Mouse (Mus musculus) Patski (cell line): ENCODE results near the gene Nras. TPM values are rescaled to one million over a fixed set of nuclear protein-coding genes. Genes with fewer than 3 reads are reported as not detected.

Source experiments
- ATAC-seq: fragments of 100-300 bp; one replicate; pipeline ENCODE4 v1.8.0; 2021
- CTCF ChIA-PET: fragments of 350-600 bp; sonication (Branson Sonifier 250); formaldehyde crosslinking; loops from one replicate; lab custom pipeline; 2022; ENCODE audit warnings: inconsistent platforms; lab: Charles Lee
- POLR2A ChIA-PET: fragments of 350-600 bp; sonication (Branson Sonifier 250); formaldehyde crosslinking; loops from one replicate; lab custom pipeline; 2022; ENCODE audit warnings: antibody characterized with exemption, inconsistent platforms; lab: Charles Lee
- DNase-seq: peaks from one replicate; pipeline ENCODE4 v3.0.0-alpha.2; 2011; ENCODE audit warnings: low read depth, low spot score
- H3K27me3 ChIP-seq: fragments of 371-371 bp; one replicate; pipeline ENCODE4 v1.5.1; 2021
- CTCF ChIP-seq: fragments of 100-300 bp; IDR thresholded peaks from one replicate; pipeline ENCODE4 v1.5.1; 2021
- in situ Hi-C: fragments of 300-500 bp; cut with MboI; formaldehyde crosslinking; loops from 3 replicates; pipeline ENCODE4 v1.11.1; 2018; ENCODE audit warnings: low pct_unique_long_range_greater_than_20kb, mixed read lengths
- polyA plus RNA-seq: library from polyadenylated mRNA; unstranded; gene quantifications from one replicate; pipeline ENCODE4 v1.2.3, GENCODE M21; 2021

Gene Nras
- 93.3 TPM for polyA plus RNA-seq

- ChIA-PET CTCF (interaction anchor here (2.7 kb wide), 1 partner anchor 11 kb away, joined by 10 read pairs; no protein-coding TSS in a partner anchor), POLR2A (interaction anchor here (1.1 to 1.2 kb wide), 2 partner anchors 19 to 30 kb away, joined by 3 to 4 read pairs; no protein-coding TSS in a partner anchor)
- no peaks in the 10 kb centered on the region for H3K27me3 ChIP-seq
- in situ Hi-C loops = no loop called here
- ATAC-seq (peak; percentile 77), DNase-seq (peak; percentile 53)
- no peak for TF ChIP-seq CTCF
Measured at GRCm38 (mm10) chr3:103058207-103059157, at the start of gene Nras. Gene Nras, plus strand, starts transcription at chr3:103058285.

DNA sequence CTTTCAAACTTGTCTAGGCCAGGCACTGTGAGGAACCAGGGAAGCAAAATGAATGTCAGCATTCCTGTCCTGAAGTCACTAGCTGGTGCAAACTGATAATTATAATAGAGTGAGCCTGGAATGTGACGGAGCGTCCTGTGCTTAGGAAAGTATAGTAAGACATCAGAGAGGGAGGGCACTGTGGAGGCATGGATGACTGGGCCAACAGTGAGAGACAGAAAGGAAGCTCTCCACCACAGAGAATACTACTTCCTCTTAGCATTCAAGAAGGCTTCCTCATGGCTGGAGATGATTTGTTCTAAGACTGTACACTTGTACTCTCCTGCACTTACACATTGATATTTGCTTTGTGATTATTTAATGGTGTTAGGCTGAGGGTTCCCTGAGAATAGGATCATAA, 40.7 kb upstream of the Nras start:
- TF ChIP-seq CTCF = no peak
- DNase-seq (no peak), ATAC-seq (no peak)
- in situ Hi-C loops = no loop called here
- ChIA-PET POLR2A (no interaction called here), CTCF (interaction anchor here (1.2 kb wide), 1 partner anchor 17 kb away, joined by 3 read pairs; no protein-coding TSS in a partner anchor)
- H3K27me3 ChIP-seq = no peaks in the 10 kb centered on the region

- no peak for TF ChIP-seq CTCF
- POLR2A ChIA-PET = interaction anchor here (0.9 to 2.1 kb wide), 4 partner anchors 8 to 23 kb away, joined by 3 to 7 read pairs (median 6); partner anchors contain the start of gene Sike1
- no peaks in the 10 kb centered on the region for H3K27me3 ChIP-seq
- ATAC-seq (no peak), DNase-seq (no peak)
- in situ Hi-C loops = no loop called here
- CTCF ChIA-PET = interaction anchor here (1.4 kb wide), 1 partner anchor 19 kb away, joined by 3 read pairs; no protein-coding TSS in a partner anchor
Measured at GRCm38 (mm10) chr3:103019462-103019861, 38.6 kb upstream of the Nras start.

- in situ Hi-C loops = no loop called here
- DNase-seq = peak; percentile 98
- TF ChIP-seq CTCF = no peak
- ChIA-PET POLR2A (interaction anchor here (0.6 to 2.1 kb wide), 5 partner anchors 9 to 44 kb away, joined by 3 to 7 read pairs (median 4); partner anchors contain the start of gene Sike1), CTCF (interaction anchor here (1.4 to 1.6 kb wide), 2 partner anchors 20 to 82 kb away, joined by 3 read pairs; partner anchors contain the start of gene Dennd2c)
- H3K27me3 ChIP-seq = no peaks in the 10 kb centered on the region
- peak; percentile 92 for ATAC-seq
Measured at GRCm38 (mm10) chr3:103020249-103020942, 37.7 kb upstream of the Nras start, which contains the start of gene Csde1. Gene Csde1, plus strand, starts transcription at chr3:103020426.

DNA sequence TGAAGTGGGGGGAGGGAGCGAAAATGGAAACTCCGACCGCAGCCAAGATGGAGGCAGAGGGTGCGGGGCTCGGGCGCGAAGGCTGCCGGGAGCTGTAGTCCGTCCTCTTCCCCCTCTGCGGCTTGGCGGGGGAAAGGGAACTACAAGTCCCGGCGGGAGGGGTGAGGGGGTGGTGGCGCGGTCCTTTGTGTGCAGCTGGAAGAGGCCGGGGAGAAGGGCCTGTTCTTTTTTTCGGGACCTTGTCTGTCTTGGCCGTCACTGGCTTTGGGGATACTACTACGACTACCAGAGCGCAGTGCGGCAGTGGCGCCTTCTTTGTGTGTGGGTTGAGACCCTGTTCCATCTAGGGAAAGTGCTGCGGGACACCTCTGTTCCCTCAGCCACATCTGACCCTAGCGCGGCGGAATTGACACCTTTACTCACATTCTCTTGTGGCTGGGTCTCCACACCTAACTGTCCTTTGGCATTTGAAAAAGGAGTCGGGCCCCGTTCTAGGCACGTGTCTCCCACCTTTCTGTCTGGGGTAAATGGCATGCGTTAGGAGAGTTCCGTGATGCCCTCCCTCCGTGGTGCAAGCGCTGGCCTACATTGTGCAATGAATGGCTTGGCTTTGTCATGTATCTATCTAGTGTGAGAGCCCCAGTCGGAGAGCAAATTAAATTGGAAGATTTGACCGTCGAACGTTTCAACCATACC, 37.0 kb upstream of the Nras start:
- CTCF ChIA-PET = interaction anchor here (1.6 kb wide), 1 partner anchor 82 kb away, joined by 3 read pairs; the partner anchor contains the start of gene Dennd2c
- POLR2A ChIA-PET = interaction anchor here (0.6 to 2.1 kb wide), 2 partner anchors 25 to 45 kb away, joined by 3 to 7 read pairs; partner anchors contain the start of gene Sike1
- TF ChIP-seq CTCF = no peak

DNA sequence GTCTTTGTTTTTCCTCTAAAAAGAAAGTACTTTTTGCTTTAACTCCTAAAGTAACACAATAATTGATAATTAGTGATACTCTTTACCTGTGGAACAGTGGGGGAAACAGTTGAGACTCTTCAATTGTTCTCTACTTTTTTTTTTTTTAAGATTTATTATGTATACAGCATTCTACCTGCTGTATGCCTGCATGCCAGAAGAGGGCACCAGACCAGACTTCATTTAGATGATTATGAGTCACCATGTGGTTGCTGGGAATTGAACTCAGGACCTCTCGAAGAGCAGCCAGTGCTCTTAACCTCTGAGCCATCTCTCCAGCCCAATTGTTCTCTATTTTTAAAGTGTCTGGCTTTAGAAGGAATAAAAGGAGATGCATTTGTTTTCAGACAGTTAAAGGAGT, 31.9 kb upstream of the Nras start:
- no peaks in the 10 kb centered on the region for H3K27me3 ChIP-seq
- ChIA-PET CTCF (no interaction called here), POLR2A (no interaction called here)
- DNase-seq (no peak), ATAC-seq (no peak)
- in situ Hi-C loops = no loop called here
- no peak for TF ChIP-seq CTCF

More for the DNA sequence above, 37.0 kb upstream of the Nras start:
- DNase-seq (peak; percentile 74), ATAC-seq (peak; percentile 68)
- in situ Hi-C loops = no loop called here
- no peaks in the 10 kb centered on the region for H3K27me3 ChIP-seq

DNA sequence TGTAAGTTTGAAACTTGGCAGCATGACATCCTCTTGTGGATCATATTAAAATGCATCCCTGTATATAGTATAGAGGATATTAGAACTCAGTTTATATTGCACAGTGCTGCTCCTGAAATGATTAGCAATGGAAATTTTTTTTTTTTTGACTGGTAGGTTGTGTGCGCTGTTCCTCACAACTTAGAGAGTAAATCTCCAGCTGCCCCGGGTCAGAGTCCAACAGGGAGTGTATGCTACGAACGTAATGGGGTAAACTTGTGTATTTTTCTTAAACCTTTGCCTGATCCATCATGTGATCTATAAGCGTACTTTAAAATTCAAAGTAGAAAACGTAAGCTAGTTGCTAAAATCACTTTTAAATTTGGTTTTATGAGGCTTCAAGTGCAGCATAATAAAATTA, 17.8 kb upstream of the Nras start:
- no peak for ATAC-seq
- in situ Hi-C loops = no loop called here
- no peak for TF ChIP-seq CTCF

GRCm38 (mm10) chr3:103040861-103041379, 17.2 kb upstream of the Nras start:
- DNase-seq (no peak), ATAC-seq (no peak)
- in situ Hi-C loops = no loop called here
- ChIA-PET POLR2A (no interaction called here), CTCF (interaction anchor here (0.7 to 2.3 kb wide), 3 partner anchors 17 to 26 kb away, joined by 3 to 7 read pairs (median 3); no protein-coding TSS in a partner anchor)
- H3K27me3 ChIP-seq = no peaks in the 10 kb centered on the region
- no peak for TF ChIP-seq CTCF

More for the DNA sequence above, 17.8 kb upstream of the Nras start:
- H3K27me3 ChIP-seq = no peaks in the 10 kb centered on the region
- CTCF ChIA-PET = interaction anchor here (2.3 kb wide), 1 partner anchor 16 kb away, joined by 7 read pairs; no protein-coding TSS in a partner anchor
- POLR2A ChIA-PET = no interaction called here
- no peak for DNase-seq

- ATAC-seq (no peak), DNase-seq (no peak)
- POLR2A ChIA-PET = no interaction called here
- TF ChIP-seq CTCF = no peak
- CTCF ChIA-PET = interaction anchor here (0.7 to 2.7 kb wide), 4 partner anchors 9 to 128 kb away, joined by 3 to 10 read pairs (median 4); no protein-coding TSS in a partner anchor
- no peaks in the 10 kb centered on the region for H3K27me3 ChIP-seq
- in situ Hi-C loops = no loop called here
Measured at GRCm38 (mm10) chr3:103056016-103056595, 2.0 kb upstream of the Nras start.
